Mouse (Mus musculus) thymus, postnatal 25 days (tissue): ENCODE data around the gene Ankmy1.

Experiments used
- DNase-seq: peaks from one replicate; pipeline ENCODE4 v3.0.0; 2022

Ankmy1 gene

GRCm38 (mm10) chr1:92910925-92911720, 8.4 kb upstream of the Ankmy1 start:
- DNase-seq: peak; percentile 57

GRCm38 (mm10) chr1:92910239-92910885, 7.7 kb upstream of the Ankmy1 start, which contains the start of gene Rnpepl1:
Gene Rnpepl1 (plus strand): TSS chr1:92910783.
- DNase-seq: peak; percentile 86

- peak; percentile 50 for DNase-seq
Measured at GRCm38 (mm10) chr1:92909068-92909467, 6.4 kb upstream of the Ankmy1 start.

- DNase-seq: no peak
Measured at GRCm38 (mm10) chr1:92908664-92909063, 6.0 kb upstream of the Ankmy1 start.

GRCm38 (mm10) chr1:92907632-92908360, 5.1 kb upstream of the Ankmy1 start:
- no peak for DNase-seq

- DNase-seq: peak; percentile 82
Measured at GRCm38 (mm10) chr1:92906779-92907631, 4.3 kb upstream of the Ankmy1 start, which contains the start of gene Dusp28. Gene Dusp28 (plus strand): TSS chr1:92906981.

DNA sequence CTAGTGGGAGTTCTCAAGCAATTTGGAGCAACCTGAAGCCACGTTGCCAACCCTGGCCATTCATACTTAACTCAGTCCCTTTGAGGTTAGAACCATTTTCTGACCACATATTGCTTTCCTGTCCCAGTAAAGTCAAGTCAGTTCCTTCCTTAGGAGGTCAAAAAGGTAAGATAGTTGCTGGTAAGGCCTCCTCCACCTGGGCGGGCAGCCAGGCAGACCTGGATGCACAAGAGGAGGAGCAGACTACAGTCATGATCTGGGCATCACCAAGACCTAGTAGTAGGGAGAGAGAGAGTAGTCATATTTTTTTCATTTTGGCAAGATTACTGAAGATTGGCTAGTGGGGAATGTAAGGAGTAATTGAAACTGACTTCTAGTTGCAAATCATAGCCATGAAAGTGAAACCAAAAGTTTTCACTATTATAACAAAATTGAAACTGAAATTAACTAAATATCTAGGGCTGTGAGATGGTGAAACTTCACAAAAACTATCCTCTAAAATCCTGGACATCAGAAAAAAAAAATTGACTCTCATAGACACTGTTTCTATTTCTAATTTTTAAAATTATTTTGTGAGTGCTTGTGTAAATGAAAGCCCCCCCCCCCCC, 3.1 kb upstream of the Ankmy1 start:
- no peak for DNase-seq

DNA sequence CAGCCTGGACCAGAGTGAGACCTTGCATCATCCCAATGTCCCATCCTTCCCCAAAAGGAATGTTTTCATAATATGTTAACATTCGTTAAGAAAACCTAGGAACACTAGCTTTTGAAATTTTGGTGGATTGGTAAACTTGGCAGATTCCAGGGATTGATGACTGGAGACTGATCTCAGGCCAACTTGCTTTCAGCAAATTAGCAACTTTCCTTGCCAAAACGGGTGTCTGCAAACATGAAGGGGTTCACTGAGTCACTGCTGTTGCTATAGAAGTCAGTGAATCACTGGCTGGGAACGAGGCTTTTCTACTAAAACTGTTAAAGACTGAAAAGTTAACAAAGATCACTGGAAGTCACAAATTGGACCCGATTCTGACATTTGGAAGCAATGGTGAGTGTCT, 921 bp upstream of the Ankmy1 start:
- no peak for DNase-seq

GRCm38 (mm10) chr1:92895089-92895488, 7.6 kb downstream of the Ankmy1 start:
- DNase-seq: peak; percentile 75

- no peak for DNase-seq
Measured at GRCm38 (mm10) chr1:92893896-92894295, 8.8 kb downstream of the Ankmy1 start.

GRCm38 (mm10) chr1:92892791-92893190, 9.9 kb downstream of the Ankmy1 start:
- DNase-seq: no peak

- DNase-seq: no peak
Measured at GRCm38 (mm10) chr1:92888901-92889655, 13.6 kb downstream of the Ankmy1 start.

DNA sequence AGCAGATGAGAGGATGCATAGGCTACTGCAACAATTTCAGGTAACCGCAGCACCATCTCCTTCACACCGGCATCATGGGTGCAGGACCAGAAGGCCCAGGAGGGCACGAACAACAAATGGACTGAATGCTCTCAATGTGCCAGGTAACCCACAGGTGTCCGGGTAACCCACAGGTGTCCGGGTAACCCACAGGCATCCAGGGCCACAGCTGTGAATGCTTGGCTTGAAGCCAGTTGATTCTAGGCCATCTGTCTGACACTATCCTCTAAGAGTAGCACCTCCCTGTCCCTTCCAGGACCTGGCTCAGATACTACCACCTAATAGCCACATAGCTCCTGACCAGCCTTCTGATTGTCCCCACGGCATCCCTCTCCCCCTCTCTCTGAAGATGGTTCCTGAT, 20.7 kb downstream of the Ankmy1 start:
- no peak for DNase-seq

- DNase-seq: no peak
Measured at GRCm38 (mm10) chr1:92880101-92880500, 22.6 kb downstream of the Ankmy1 start.

DNA sequence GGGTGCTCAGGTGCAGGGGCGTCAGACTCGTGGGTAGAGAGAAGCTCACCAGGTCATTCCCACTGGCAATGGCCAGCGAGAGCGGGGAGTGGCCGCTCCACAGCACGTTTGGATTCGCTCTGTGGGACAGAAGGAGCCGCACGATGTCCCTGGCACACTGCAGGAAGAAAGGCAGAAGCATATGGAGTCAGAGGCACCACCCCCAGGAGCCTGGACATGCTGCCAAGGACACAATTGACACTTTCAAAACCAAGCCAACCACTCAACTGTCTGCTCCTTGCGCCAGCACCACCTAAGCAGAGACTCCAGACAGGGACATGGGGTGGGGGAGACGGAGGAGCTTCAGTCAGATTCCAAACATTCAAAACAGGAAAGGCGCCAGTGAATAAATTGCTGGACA, 23.4 kb downstream of the Ankmy1 start:
- no peak for DNase-seq

GRCm38 (mm10) chr1:92878066-92878741, 24.5 kb downstream of the Ankmy1 start:
- no peak for DNase-seq

- DNase-seq: no peak
Measured at GRCm38 (mm10) chr1:92877431-92877978, 25.2 kb downstream of the Ankmy1 start.

- DNase-seq: no peak
Measured at GRCm38 (mm10) chr1:92875360-92876111, 27.2 kb downstream of the Ankmy1 start.

DNA sequence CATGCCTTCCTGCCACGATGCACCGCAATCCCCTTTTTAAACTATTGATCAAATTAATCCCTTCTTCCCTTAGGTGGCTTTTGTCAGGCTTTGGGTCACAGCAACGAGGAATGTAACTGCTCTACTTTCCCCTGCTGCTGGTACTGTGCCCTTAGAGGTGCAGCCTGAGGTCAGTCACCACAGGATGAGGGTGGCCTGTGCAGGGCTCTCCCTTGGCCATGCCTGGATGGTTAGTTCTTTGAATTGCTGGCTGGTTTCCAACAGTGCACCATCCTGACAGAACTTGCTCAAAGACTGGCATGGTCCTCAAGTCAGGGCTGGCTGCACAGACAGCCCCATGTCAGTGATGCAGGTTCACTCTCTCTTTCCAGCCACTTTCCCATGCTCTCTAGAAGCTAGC, 28.7 kb downstream of the Ankmy1 start:
- DNase-seq: no peak

- no peak for DNase-seq
Measured at GRCm38 (mm10) chr1:92872666-92873065, 30.0 kb downstream of the Ankmy1 start.
